Mouse (Mus musculus) neural tube, embryonic 12.5 days (tissue): ENCODE measurements at regions not wholly inside any gene's neighbourhood (a gene's known extent, or its start where the extent isn't known, plus 50 kb on each side); places are given as distances from the start of the nearest gene placed in this dataset.

ENCODE experiments used
- ATAC-seq: fragments of 200-750 bp; cut with Nextera tagmentation; 2 replicates; pipeline ENCODE4 v1.8.0; 2017; ENCODE audit warnings: low read depth, mild to moderate bottlenecking, moderate TSS enrichment, moderate library complexity; ENCODE audit not compliant: low FRiP score
- H3K27ac ChIP-seq: fragments of 300-500 bp; sonication (generic); 2 replicates; pipeline ENCODE4 v1.5.1; 2016
- H3K27me3 ChIP-seq: fragments of 300-500 bp; sonication (generic); replicated peaks from 2 replicates; pipeline ENCODE4 v1.6.1; 2016; ENCODE audit warnings: mild to moderate bottlenecking
- H3K36me3 ChIP-seq: fragments of 300-500 bp; sonication (generic); 2 replicates; pipeline ENCODE4 v1.6.1; 2016; ENCODE audit warnings: mild to moderate bottlenecking
- H3K4me1 ChIP-seq: fragments of 300-500 bp; sonication (generic); 2 replicates; pipeline ENCODE4 v1.6.1; 2016
- H3K4me2 ChIP-seq: fragments of 300-500 bp; sonication (generic); replicated peaks from 2 replicates; pipeline ENCODE4 v1.6.1; 2016; ENCODE audit warnings: mild to moderate bottlenecking
- H3K4me3 ChIP-seq: fragments of 300-500 bp; sonication (generic); 2 replicates; pipeline ENCODE4 v1.5.1; 2016
- H3K9ac ChIP-seq: fragments of 300-500 bp; sonication (generic); 2 replicates; pipeline ENCODE4 v1.6.1; 2016; ENCODE audit warnings: mild to moderate bottlenecking
- H3K9me3 ChIP-seq: fragments of 300-500 bp; sonication (generic); 2 replicates; pipeline ENCODE4 v1.6.1; 2016; ENCODE audit warnings: mild to moderate bottlenecking
- WGBS: fragments of 180-500 bp; shearing (Covaris S2); methylation state at CpG from one replicate; pipeline ENCODE4 v1.1.7; 2016; 5-methylcytosine and 5-hydroxymethylcytosine counted together

DNA sequence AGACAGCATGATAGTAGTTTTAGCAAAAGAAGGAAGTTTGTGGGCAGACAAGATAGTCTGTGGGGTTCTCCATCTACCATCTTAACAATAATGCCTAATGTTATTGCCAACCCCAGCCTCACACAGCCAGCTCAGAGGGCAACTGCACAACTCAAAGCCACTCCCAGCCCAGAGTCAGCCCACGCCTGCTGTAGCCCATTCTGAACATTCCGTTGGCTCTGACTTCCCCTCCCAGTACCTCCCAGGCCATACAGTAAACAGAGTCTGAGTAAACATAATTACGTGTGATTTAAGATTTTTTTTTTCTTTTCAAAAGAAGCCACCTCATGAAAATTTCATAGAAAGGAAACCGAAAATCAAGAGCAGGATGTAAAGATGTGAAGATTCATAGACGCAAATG, 222.3 kb upstream of the Jarid2 start:
- no peaks in the 10 kb centered on the region for H3K9me3 ChIP-seq
- no peak overlapping the region for H3K4me2 ChIP-seq
- ATAC-seq: no peak
- H3K9ac ChIP-seq: no peak overlapping the region
- no peak overlapping the region for H3K4me3 ChIP-seq
- H3K36me3 ChIP-seq: no peaks in the 10 kb centered on the region
- no peak overlapping the region for H3K27ac ChIP-seq
- H3K27me3 ChIP-seq: no peaks in the 10 kb centered on the region; the same call in 1 of the 2 replicates
- H3K4me1 ChIP-seq: peaks cover 9% of the 10 kb centered on the region
- 61% methylated on average over 5 of the region's 5 CpGs for WGBS

DNA sequence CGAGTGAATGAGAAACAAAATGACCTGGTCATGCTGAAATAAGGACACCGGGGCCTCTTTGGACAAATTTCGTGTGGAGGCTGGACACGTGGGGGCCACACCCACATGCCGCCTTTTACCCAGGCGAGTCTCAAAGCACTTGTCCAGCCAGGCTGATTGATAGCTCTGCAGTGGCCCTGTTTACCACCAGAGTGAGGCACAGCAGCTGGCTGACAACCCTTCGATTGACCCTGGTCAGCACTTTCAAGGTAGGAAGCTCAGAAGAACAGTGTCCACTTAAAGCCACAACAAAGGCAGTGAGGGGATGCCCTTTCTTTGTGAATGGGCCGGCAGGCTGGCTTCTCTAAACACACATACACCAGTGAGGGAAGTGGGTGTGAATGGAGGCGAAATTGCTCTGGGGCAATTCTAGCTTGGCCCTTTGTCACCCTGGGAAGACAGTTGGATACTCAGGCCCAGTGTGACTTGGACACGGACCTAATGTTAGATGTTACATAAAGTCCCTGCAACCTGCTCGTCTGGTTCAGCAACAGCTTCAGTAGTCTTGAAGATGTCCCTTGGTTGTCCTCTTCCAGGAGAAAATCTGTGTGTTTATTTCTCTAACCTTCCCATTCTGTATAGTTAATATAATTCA, 219.6 kb upstream of the Jarid2 start:
- Histone ChIP-seq H3K27ac (no peak overlapping the region), H3K36me3 (no peaks in the 10 kb centered on the region), H3K9ac (no peak overlapping the region), H3K4me3 (no peak overlapping the region), H3K4me2 (no peak overlapping the region; the same call in 1 of the 2 replicates), H3K4me1 (peaks cover 9% of the 10 kb centered on the region), H3K27me3 (no peaks in the 10 kb centered on the region; the same call in 1 of the 2 replicates), H3K9me3 (no peaks in the 10 kb centered on the region)
- 3% methylated on average over 11 of the region's 11 CpGs for whole genome bisulfite sequencing
- no peak for ATAC-seq

DNA sequence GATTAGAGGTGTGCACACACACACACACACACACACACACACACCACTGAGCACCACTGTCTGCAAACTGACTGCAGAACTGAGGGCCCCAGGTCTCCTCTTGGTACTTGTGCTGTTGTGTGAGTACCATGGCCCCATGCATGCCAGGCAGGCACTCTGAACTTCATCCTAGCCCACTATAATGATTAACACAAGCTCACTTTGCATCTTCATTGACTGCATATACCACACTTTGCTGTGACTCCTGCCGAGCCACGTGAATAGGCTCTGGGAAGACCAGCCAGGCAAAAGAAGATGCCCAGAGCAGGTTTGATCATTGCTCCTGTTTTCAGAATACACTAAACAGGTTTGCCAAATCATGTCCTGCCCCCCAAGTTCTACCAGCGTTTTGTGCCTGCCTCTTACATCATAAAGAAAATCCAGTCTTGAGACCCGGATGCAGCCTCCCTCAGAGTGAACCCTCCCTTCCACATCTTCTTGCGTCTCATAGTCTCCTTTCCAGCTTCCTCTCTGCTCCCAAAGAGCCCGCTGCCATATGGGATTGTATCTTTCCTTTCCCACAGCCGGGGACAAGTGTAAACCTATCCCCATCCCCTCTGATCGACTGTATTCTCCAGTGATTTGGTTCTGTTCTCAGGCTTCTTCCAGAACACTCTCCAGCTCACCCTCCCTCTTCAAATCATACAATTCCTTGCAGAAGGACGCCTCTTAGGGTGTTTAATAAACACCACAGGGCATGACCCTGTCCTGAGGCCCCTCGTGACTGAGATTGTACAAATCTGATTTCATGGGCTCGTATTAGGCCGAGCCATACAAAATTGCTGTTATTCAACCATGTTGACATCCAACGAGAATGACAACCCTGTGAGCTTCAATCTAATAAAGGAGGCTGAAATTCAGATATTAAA, 215.6 kb upstream of the Jarid2 start:
- H3K27me3 ChIP-seq: no peaks in the 10 kb centered on the region; the same call in 1 of the 2 replicates
- no peaks in the 10 kb centered on the region for H3K9me3 ChIP-seq
- 58% methylated on average over 13 of the region's 13 CpGs for WGBS
- peaks cover 9% of the 10 kb centered on the region for H3K4me1 ChIP-seq
- H3K9ac ChIP-seq: no peak overlapping the region
- no peak overlapping the region for H3K27ac ChIP-seq
- no peak for ATAC-seq
- no peak overlapping the region for H3K4me3 ChIP-seq
- H3K36me3 ChIP-seq: no peaks in the 10 kb centered on the region
- no peak overlapping the region for H3K4me2 ChIP-seq

DNA sequence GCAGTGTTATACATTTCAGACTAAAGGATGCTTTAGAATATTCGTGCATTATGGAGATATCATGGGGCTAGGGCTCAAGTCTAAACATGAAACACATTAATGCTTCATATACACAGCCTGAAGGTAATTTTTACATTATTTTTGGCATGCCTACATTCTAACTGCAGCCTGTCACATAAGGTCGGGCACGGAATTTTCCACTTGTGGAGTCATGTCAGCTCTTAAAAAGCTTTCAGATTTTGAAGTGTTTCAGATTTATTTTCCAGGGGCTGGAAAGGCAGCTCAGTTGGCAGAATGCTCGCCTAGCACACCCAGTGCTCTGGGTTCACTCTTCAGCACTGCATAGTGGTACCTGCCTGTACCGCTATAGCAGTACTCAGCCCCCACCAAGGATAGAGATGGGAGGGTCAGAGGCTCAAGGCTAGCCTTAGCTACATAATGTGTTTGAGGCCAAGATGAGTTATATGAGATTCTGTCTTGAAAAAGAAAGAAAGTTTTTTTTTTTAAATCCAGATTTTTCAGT, 214.6 kb upstream of the Jarid2 start:
- no peaks in the 10 kb centered on the region for H3K36me3 ChIP-seq
- ATAC-seq: no peak
- 91% methylated on average over 5 of the region's 5 CpGs for WGBS
- H3K4me3 ChIP-seq: no peak overlapping the region
- H3K4me1 ChIP-seq: peaks cover 5% of the 10 kb centered on the region
- H3K9me3 ChIP-seq: no peaks in the 10 kb centered on the region
- no peak overlapping the region for H3K9ac ChIP-seq
- no peak overlapping the region for H3K27ac ChIP-seq
- H3K4me2 ChIP-seq: no peak overlapping the region
- no peaks in the 10 kb centered on the region; the same call in 1 of the 2 replicates for H3K27me3 ChIP-seq

DNA sequence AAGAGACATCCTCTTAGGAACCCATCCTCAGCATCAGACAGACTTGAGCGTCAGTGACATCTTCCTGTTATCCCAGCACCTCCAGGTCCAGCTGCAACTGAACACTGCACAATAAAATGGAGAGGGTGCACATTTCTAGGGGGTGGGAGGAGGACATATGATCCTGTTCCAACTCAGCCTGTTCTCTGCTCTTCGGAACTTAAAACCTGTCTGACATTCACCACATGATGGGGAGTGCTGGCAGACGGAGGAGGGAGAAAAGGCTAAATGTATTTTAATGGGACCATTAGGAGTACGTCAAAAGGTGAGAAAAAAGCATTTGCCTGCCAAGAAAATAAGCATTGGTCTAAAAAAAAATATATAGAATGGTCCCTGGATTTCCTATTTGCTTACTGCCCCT, 212.4 kb upstream of the Jarid2 start:
- H3K4me1 ChIP-seq: no peaks in the 10 kb centered on the region
- 0 out of 2 replicates have a peak, but pooled peaks cover 3% of the 10 kb centered on the region for H3K27me3 ChIP-seq
- 83% methylated on average over 4 of the region's 4 CpGs for WGBS
- H3K9me3 ChIP-seq: no peaks in the 10 kb centered on the region
- H3K4me2 ChIP-seq: no peak overlapping the region
- H3K9ac ChIP-seq: no peak overlapping the region
- H3K4me3 ChIP-seq: no peak overlapping the region
- no peaks in the 10 kb centered on the region for H3K36me3 ChIP-seq
- no peak overlapping the region for H3K27ac ChIP-seq
- no peak for ATAC-seq

GRCm38 (mm10) chr13:44517312-44517711, 212.0 kb upstream of the Jarid2 start:
- H3K4me2 ChIP-seq: no peak overlapping the region
- 0 out of 2 replicates have a peak, but pooled peaks cover 3% of the 10 kb centered on the region for H3K27me3 ChIP-seq
- H3K4me1 ChIP-seq: no peaks in the 10 kb centered on the region
- no peak overlapping the region for H3K4me3 ChIP-seq
- no peak overlapping the region for H3K9ac ChIP-seq
- H3K27ac ChIP-seq: no peak overlapping the region
- WGBS: 88% methylated on average over 9 of the region's 9 CpGs
- no peak for ATAC-seq
- no peaks in the 10 kb centered on the region for H3K36me3 ChIP-seq
- no peaks in the 10 kb centered on the region for H3K9me3 ChIP-seq

- Histone ChIP-seq H3K36me3 (no peaks in the 10 kb centered on the region), H3K27me3 (0 out of 2 replicates have a peak, but pooled peaks cover 3% of the 10 kb centered on the region)
- WGBS: 95% methylated on average over 4 of the region's 4 CpGs
Measured at GRCm38 (mm10) chr13:44518215-44518614, 211.1 kb upstream of the Jarid2 start.

DNA sequence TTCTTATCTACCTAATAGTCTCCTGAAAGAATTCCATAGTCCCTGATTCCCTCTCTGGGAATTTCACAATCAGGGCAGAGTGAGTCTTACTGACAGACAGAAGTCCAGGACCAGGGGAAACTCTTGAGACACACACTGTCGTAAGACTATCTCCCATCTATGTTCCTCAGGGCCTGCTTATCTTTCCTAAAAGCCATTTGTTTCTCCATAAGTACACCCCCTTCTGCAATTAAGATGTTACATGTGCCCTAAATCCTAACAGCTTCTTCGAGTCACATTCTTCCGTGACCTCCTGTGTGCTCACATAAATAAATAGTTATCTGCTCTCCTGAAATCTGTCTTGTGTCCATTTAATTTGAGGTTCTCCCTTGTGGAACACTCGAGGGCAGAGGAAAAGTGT, 205.8 kb upstream of the Jarid2 start:
- ATAC-seq: no peak
- 74% methylated on average over 4 of the region's 4 CpGs for WGBS
- Histone ChIP-seq H3K4me3 (no peak overlapping the region), H3K4me1 (no peaks in the 10 kb centered on the region), H3K4me2 (no peak overlapping the region), H3K9me3 (no peaks in the 10 kb centered on the region), H3K27me3 (0 out of 2 replicates have a peak, but pooled peaks cover 3% of the 10 kb centered on the region), H3K36me3 (no peaks in the 10 kb centered on the region), H3K27ac (no peak overlapping the region), H3K9ac (no peak overlapping the region)

More at GRCm38 (mm10) chr13:44518215-44518614, 211.1 kb upstream of the Jarid2 start:
- Histone ChIP-seq H3K4me1 (no peaks in the 10 kb centered on the region), H3K4me3 (no peak overlapping the region), H3K9me3 (no peaks in the 10 kb centered on the region), H3K9ac (no peak overlapping the region), H3K4me2 (no peak overlapping the region), H3K27ac (no peak overlapping the region)
- ATAC-seq: no peak

- 88% methylated on average over 9 of the region's 9 CpGs for WGBS
- no peak overlapping the region for H3K9ac ChIP-seq
- H3K36me3 ChIP-seq: no peaks in the 10 kb centered on the region
- no peak overlapping the region for H3K4me3 ChIP-seq
- no peak overlapping the region for H3K4me2 ChIP-seq
- H3K27ac ChIP-seq: no peak overlapping the region
- no peaks in the 10 kb centered on the region for H3K4me1 ChIP-seq
- no peak for ATAC-seq
- no peaks in the 10 kb centered on the region for H3K9me3 ChIP-seq
- H3K27me3 ChIP-seq: no peaks in the 10 kb centered on the region
Measured at GRCm38 (mm10) chr13:44530867-44531564, 198.3 kb upstream of the Jarid2 start.

GRCm38 (mm10) chr13:44532631-44533180, 196.6 kb upstream of the Jarid2 start:
- Histone ChIP-seq H3K4me3 (no peak overlapping the region), H3K4me1 (no peaks in the 10 kb centered on the region)

GRCm38 (mm10) chr13:44534575-44535080, 194.6 kb upstream of the Jarid2 start:
- WGBS: 90% methylated on average over 6 of the region's 6 CpGs
- no peak for ATAC-seq

More at GRCm38 (mm10) chr13:44532631-44533180, 196.6 kb upstream of the Jarid2 start:
- Histone ChIP-seq H3K36me3 (no peaks in the 10 kb centered on the region), H3K9me3 (no peaks in the 10 kb centered on the region), H3K4me2 (no peak overlapping the region), H3K27me3 (no peaks in the 10 kb centered on the region), H3K27ac (no peak overlapping the region), H3K9ac (no peak overlapping the region)
- WGBS: 65% methylated on average over 11 of the region's 11 CpGs
- ATAC-seq: no peak

More at GRCm38 (mm10) chr13:44534575-44535080, 194.6 kb upstream of the Jarid2 start:
- no peaks in the 10 kb centered on the region for H3K27me3 ChIP-seq
- H3K27ac ChIP-seq: no peak overlapping the region
- no peaks in the 10 kb centered on the region for H3K9me3 ChIP-seq
- no peak overlapping the region for H3K9ac ChIP-seq
- H3K4me2 ChIP-seq: no peak overlapping the region
- H3K4me3 ChIP-seq: no peak overlapping the region
- no peaks in the 10 kb centered on the region for H3K36me3 ChIP-seq
- no peaks in the 10 kb centered on the region for H3K4me1 ChIP-seq
